Mouse (Mus musculus) olfactory bulb, adult 2 months (tissue): Measurements from ENCODE around the gene Acad11.

Experiments
- CTCF ChIP-seq: fragments of 200-500 bp; IDR thresholded peaks from 2 replicates; pipeline ENCODE4 v1.5.1; 2012; ENCODE audit warnings: low read depth, mild to moderate bottlenecking, low read length, moderate library complexity; ENCODE audit not compliant: insufficient read depth
- POLR2A ChIP-seq: fragments of 200-500 bp; IDR thresholded peaks from 2 replicates; pipeline ENCODE4 v1.6.1; 2012; ENCODE audit warnings: mild to moderate bottlenecking, low read depth, low read length, moderate library complexity; ENCODE audit not compliant: insufficient read depth

DNA sequence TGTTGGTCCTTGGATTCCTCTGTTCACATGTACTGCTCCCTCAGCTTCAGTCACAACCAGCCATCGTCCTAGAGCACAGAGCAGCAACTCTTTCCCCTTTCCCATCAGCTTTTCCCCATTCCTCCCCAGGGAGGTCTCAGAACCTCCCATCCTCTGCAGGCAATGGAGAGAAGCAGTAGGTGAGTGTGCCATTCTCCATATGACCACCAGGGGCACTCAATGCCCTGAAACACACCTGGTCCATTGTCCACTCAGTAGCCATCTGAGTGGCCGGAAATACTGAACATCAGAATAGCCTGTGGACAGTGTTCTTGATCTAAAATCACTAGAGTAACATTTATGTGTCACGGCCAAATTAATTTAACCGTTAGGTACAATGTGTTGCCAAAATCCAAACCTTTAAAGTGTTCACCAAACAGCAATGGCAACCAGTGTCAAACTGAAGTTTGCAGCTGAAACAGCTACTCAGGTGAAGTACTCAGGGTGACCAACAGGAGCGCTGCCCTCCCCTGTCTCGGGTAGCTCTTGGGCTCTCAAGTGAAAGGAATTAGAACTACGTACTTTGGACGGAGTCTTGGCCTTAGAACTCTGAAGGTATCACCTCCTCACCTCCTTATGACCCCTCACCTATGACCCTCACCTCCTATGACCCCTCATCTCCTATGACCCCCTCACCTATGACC, 81.3 kb downstream of the Acad11 start:
- TF ChIP-seq CTCF = no peak
- TF ChIP-seq POLR2A = no peak
